9 mouse cellular contexts compared by ENCODE assay signal in genomic region chr11:4294495-4295351, GRCm38 (mm10). TPM values are rescaled to one million over a fixed set of nuclear protein-coding genes. Genes with fewer than 3 reads are reported as not detected.
DNase-seq lines count a peak whose midpoint lies in the region; ATAC-seq and TF ChIP-seq lines count a peak whose summit lies in the region.
"Had no signal": no experiment of that assay in that cellular context is flagged by ENCODE, and none has a peak within 500 bp of the region (broad histone marks: within the 10 kb centered on the region; RNA-seq: fewer than 3 reads in every experiment).

No protein-coding gene starts in this region.

- H3K4me2 ChIP-seq in midbrain, embryonic 13.5 days (replicated peaks): peak overlapping the region; percentile 6; the same call in 1 of the 2 replicates
- no peak overlapping the region for H3K4me2 ChIP-seq in midbrain, embryonic 14.5 days (ENCODE audit: low read length)
- H3K4me2 ChIP-seq in limb, embryonic 12.5 days: 0 out of 2 replicates have a peak overlapping the region, but pooled peaks have one; percentile 15
- H3K4me2 ChIP-seq: embryonic facial prominence, embryonic 13.5 days; liver, embryonic 15.5 days had no signal

- H3K9me3 ChIP-seq in midbrain, embryonic 13.5 days: no peaks in the 10 kb centered on the region
- H3K9me3 ChIP-seq in midbrain, embryonic 14.5 days (ENCODE audit: control insufficient read depth, low read length): no peaks in the 10 kb centered on the region
- no peaks in the 10 kb centered on the region for H3K9me3 ChIP-seq in limb, embryonic 12.5 days
- H3K9me3 ChIP-seq: embryonic facial prominence, embryonic 13.5 days; liver, embryonic 15.5 days had no signal

- no peak for ATAC-seq in midbrain, embryonic 13.5 days
- no peak for ATAC-seq in midbrain, embryonic 14.5 days (ENCODE audit: low FRiP score, low TSS enrichment)
- ATAC-seq in limb, embryonic 12.5 days (ENCODE audit: insufficient number of reproducible peaks, insufficient read depth, low FRiP score, low TSS enrichment, low read depth): no peak

- H3K4me1 ChIP-seq in midbrain, embryonic 13.5 days (replicated peaks): peaks cover 6% of the 10 kb centered on the region; the same call in 1 of the 2 replicates
- H3K4me1 ChIP-seq in midbrain, embryonic 14.5 days (ENCODE audit: control insufficient read depth, insufficient read depth, low read length): no peaks in the 10 kb centered on the region
- H3K4me1 ChIP-seq in limb, embryonic 12.5 days (replicated peaks): peaks cover 20% of the 10 kb centered on the region

- H3K36me3 ChIP-seq in midbrain, embryonic 13.5 days: no peaks in the 10 kb centered on the region
- no peaks in the 10 kb centered on the region for H3K36me3 ChIP-seq in midbrain, embryonic 14.5 days (ENCODE audit: control insufficient read depth, insufficient read depth, low read length)
- H3K36me3 ChIP-seq in limb, embryonic 12.5 days: no peaks in the 10 kb centered on the region
- H3K36me3 ChIP-seq: embryonic facial prominence, embryonic 13.5 days; liver, embryonic 15.5 days had no signal

- WGBS in midbrain, embryonic 13.5 days: 52% methylated on average over 14 of the region's 14 CpGs
- WGBS in midbrain, embryonic 14.5 days: 46% methylated on average over 14 of the region's 14 CpGs
- 39% methylated on average over 14 of the region's 14 CpGs for WGBS in limb, embryonic 12.5 days

- no peak for TF ChIP-seq CTCF in layer of hippocampus, adult 2 months (conservative IDR thresholded peaks at IDR 0.05)

- H3K27me3 ChIP-seq in midbrain, embryonic 13.5 days: no peaks in the 10 kb centered on the region
- no peaks in the 10 kb centered on the region for H3K27me3 ChIP-seq in midbrain, embryonic 14.5 days (ENCODE audit: control insufficient read depth, insufficient read depth, low read length)
- H3K27me3 ChIP-seq in limb, embryonic 12.5 days: peaks cover 15% of the 10 kb centered on the region; the same call in 1 of the 2 replicates

- H3K9ac ChIP-seq in midbrain, embryonic 13.5 days (replicated peaks): no peak overlapping the region
- H3K9ac ChIP-seq in midbrain, embryonic 14.5 days (replicated peaks; ENCODE audit: low read length): no peak overlapping the region
- no peak overlapping the region for H3K9ac ChIP-seq in limb, embryonic 12.5 days (replicated peaks)
- H3K9ac ChIP-seq: embryonic facial prominence, embryonic 13.5 days; liver, embryonic 15.5 days had no signal

- no peak for DNase-seq in midbrain, embryonic 14.5 days
- peak; percentile 77 to 79 for DNase-seq in adrenal gland, postnatal 36 days
- DNase-seq in heart, adult 9 months (ENCODE audit: low spot score in 2 of 2): peak; percentile 70 to 80
- DNase-seq in layer of hippocampus, adult 2 months (ENCODE audit: low spot score in 2 of 2): no peak
- no peak for DNase-seq in urinary bladder, postnatal 4 days (ENCODE audit: low spot score in 2 of 2)

- H3K27ac ChIP-seq in midbrain, embryonic 13.5 days: no peak overlapping the region
- H3K27ac ChIP-seq in midbrain, embryonic 14.5 days (replicated peaks; ENCODE audit: low read depth, low read length): no peak overlapping the region
- no peak overlapping the region for H3K27ac ChIP-seq in limb, embryonic 12.5 days
- no peak overlapping the region for H3K27ac ChIP-seq in layer of hippocampus, adult 2 months
- H3K27ac ChIP-seq: embryonic facial prominence, embryonic 13.5 days; liver, embryonic 15.5 days had no signal

- H3K4me3 ChIP-seq in midbrain, embryonic 13.5 days (replicated peaks): no peak overlapping the region
- H3K4me3 ChIP-seq in midbrain, embryonic 14.5 days (replicated peaks; ENCODE audit: low read depth, low read length): no peak overlapping the region
- H3K4me3 ChIP-seq in limb, embryonic 12.5 days (replicated peaks): no peak overlapping the region
- H3K4me3 ChIP-seq in layer of hippocampus, adult 2 months: no peak overlapping the region
- H3K4me3 ChIP-seq: embryonic facial prominence, embryonic 13.5 days; liver, embryonic 15.5 days had no signal

RNA-seq across cellular contexts. Expression of gene Lif, which starts 37.4 kb away (rescaled TPM):
- polyA plus RNA-seq in midbrain, embryonic 13.5 days (2015; fragmentation: Nextera tagmentation; extraction: Ambion mirVana): 0.19 TPM in 1 of 2 replicates, not detected in the other
- polyA plus RNA-seq in midbrain, embryonic 14.5 days (2014; fragmentation: Nextera tagmentation; extraction: Ambion mirVana): not detected in 2 replicates
- total RNA-seq in adrenal gland, postnatal 36 days (2021): under 1 TPM; 0.10 to 0.56 TPM
- 0.05 and 0.06 TPM in 2 replicates for polyA plus RNA-seq in limb, embryonic 12.5 days (2016; fragmentation: Nextera tagmentation; extraction: Ambion mirVana)
- 1 to 10 TPM in 1 of 2 experiments, under 1 TPM in 1; 0.92 to 1.7 TPM for total RNA-seq in layer of hippocampus, adult 2 months (2021)
- polyA plus RNA-seq: liver, embryonic 15.5 days had no signal

RNA-seq across cellular contexts. Expression of gene Osm, which starts 58.5 kb away (rescaled TPM):
- polyA plus RNA-seq in midbrain, embryonic 13.5 days (2015; fragmentation: Nextera tagmentation; extraction: Ambion mirVana): 0.12 TPM in 1 of 2 replicates, not detected in the other
- polyA plus RNA-seq in midbrain, embryonic 14.5 days (2014; fragmentation: Nextera tagmentation; extraction: Ambion mirVana): 0.12 TPM in 1 of 2 replicates, not detected in the other
- under 1 TPM in 1 of 2 experiments, not detected in 1; 0.26 TPM for total RNA-seq in adrenal gland, postnatal 36 days (2021)
- polyA plus RNA-seq in limb, embryonic 12.5 days (2016; fragmentation: Nextera tagmentation; extraction: Ambion mirVana): not detected in 2 replicates
- under 1 TPM; 0.15 to 0.20 TPM for total RNA-seq in layer of hippocampus, adult 2 months (2021)
- polyA plus RNA-seq: embryonic facial prominence, embryonic 13.5 days had no signal

Comparison
In these comparisons a context has a peak if more than half of its experiments do, and no peak if none do; other contexts are left out.
1. DNase-seq: peak in adrenal gland, postnatal 36 days (2 of 2) and heart, adult 9 months (2 of 2); none in midbrain, embryonic 14.5 days (single experiment), layer of hippocampus, adult 2 months (0 of 2) and urinary bladder, postnatal 4 days (0 of 2).